Mouse (Mus musculus) adrenal gland, adult (tissue): ENCODE results near the gene Rpp25.

Experiments
- DNase-seq, 2 experiments: peaks; one replicate each; pipeline ENCODE4 v3.0.0; 2022 to 2023; ENCODE audit warnings: low spot score in 1 of 2; ENCODE audit not compliant: inconsistent age in 2 of 2

Gene Rpp25

GRCm38 (mm10) chr9:57552139-57552887 lies 48.5 kb downstream of the Rpp25 start, which contains the start of gene Mpi:
Mpi (minus strand) TSS chr9:57552763.
- peak; percentile 72 to 89 for DNase-seq

- DNase-seq: no peak
Observed at GRCm38 (mm10) chr9:57553119-57553518, 49.3 kb downstream of the Rpp25 start.

GRCm38 (mm10) chr9:57554753-57555152 lies 50.9 kb downstream of the Rpp25 start:
- DNase-seq: no peak
